7 mouse cellular contexts compared by ENCODE assay signal in genomic region chr13:104519006-104519695, GRCm38 (mm10).
DNase-seq lines count a peak whose midpoint lies in the region; ATAC-seq lines count a peak whose summit lies in the region.

No protein-coding gene starts in this region.

- no peak overlapping the region for H3K4me2 ChIP-seq in lung, embryonic 15.5 days
- H3K4me2 ChIP-seq in forebrain, embryonic 13.5 days: peak overlapping the region; percentile 58
- H3K4me2 ChIP-seq in stomach, embryonic 14.5 days (replicated peaks; ENCODE audit: low read depth, low read length): no peak overlapping the region

- no peaks in the 10 kb centered on the region for H3K27me3 ChIP-seq in lung, embryonic 15.5 days
- H3K27me3 ChIP-seq in forebrain, embryonic 13.5 days: no peaks in the 10 kb centered on the region
- no peaks in the 10 kb centered on the region for H3K27me3 ChIP-seq in stomach, embryonic 14.5 days (ENCODE audit: control insufficient read depth, insufficient read depth, low read length)

- ATAC-seq in lung, embryonic 15.5 days (ENCODE audit: borderline replicate concordance, extremely low read depth, low FRiP score, low TSS enrichment): no peak
- ATAC-seq in forebrain, embryonic 13.5 days: peak; percentile 63
- no peak for ATAC-seq in stomach, embryonic 14.5 days (ENCODE audit: insufficient number of reproducible peaks, insufficient read depth, low FRiP score, low read depth)

- H3K27ac ChIP-seq in lung, embryonic 15.5 days: peak overlapping the region; percentile 84
- peak overlapping the region; percentile 89 for H3K27ac ChIP-seq in forebrain, embryonic 13.5 days
- H3K27ac ChIP-seq in stomach, embryonic 14.5 days (ENCODE audit: low read length): peak overlapping the region; percentile 64; the same call in 1 of the 2 replicates

- DNase-seq in lung, postnatal 36 days: no peak
- DNase-seq in layer of hippocampus, adult 9-11 months: peak; percentile 37
- DNase-seq in gastrocnemius, postnatal 14 days: no peak
- DNase-seq in T-cell, adult 2 months (ENCODE audit: low spot score): no peak

- no peaks in the 10 kb centered on the region for H3K9me3 ChIP-seq in lung, embryonic 15.5 days
- H3K9me3 ChIP-seq in forebrain, embryonic 13.5 days (replicated peaks): no peaks in the 10 kb centered on the region
- no peaks in the 10 kb centered on the region for H3K9me3 ChIP-seq in stomach, embryonic 14.5 days (ENCODE audit: control insufficient read depth, low read depth, low read length)

- 69% methylated on average over 14 of the region's 14 CpGs for WGBS in lung, embryonic 15.5 days
- WGBS in forebrain, embryonic 13.5 days: 28% methylated on average over 14 of the region's 14 CpGs
- WGBS in stomach, embryonic 14.5 days: 68% methylated on average over 14 of the region's 14 CpGs

- H3K9ac ChIP-seq in lung, embryonic 15.5 days: no peak overlapping the region
- no peak overlapping the region for H3K9ac ChIP-seq in forebrain, embryonic 13.5 days
- no peak overlapping the region for H3K9ac ChIP-seq in stomach, embryonic 14.5 days (replicated peaks; ENCODE audit: low read depth, low read length)

- H3K4me1 ChIP-seq in lung, embryonic 15.5 days: peaks cover 10% of the 10 kb centered on the region; the same call in 1 of the 2 replicates
- peaks cover 18% of the 10 kb centered on the region for H3K4me1 ChIP-seq in forebrain, embryonic 13.5 days
- H3K4me1 ChIP-seq in stomach, embryonic 14.5 days (ENCODE audit: control insufficient read depth, insufficient read depth, low read length): 0 out of 2 replicates have a peak, but pooled peaks cover 3% of the 10 kb centered on the region

- intact Hi-C loops in gastrocnemius, postnatal 14 days (cut with DNase I; ENCODE audit: low total_unique reads): no loop called here

- no peak overlapping the region for H3K4me3 ChIP-seq in lung, embryonic 15.5 days
- H3K4me3 ChIP-seq in forebrain, embryonic 13.5 days: no peak overlapping the region
- no peak overlapping the region for H3K4me3 ChIP-seq in stomach, embryonic 14.5 days (ENCODE audit: low read depth, low read length)

- no peaks in the 10 kb centered on the region for H3K36me3 ChIP-seq in lung, embryonic 15.5 days
- H3K36me3 ChIP-seq in forebrain, embryonic 13.5 days (ENCODE audit: poor library complexity, severe bottlenecking): no peaks in the 10 kb centered on the region
- H3K36me3 ChIP-seq in stomach, embryonic 14.5 days (ENCODE audit: control insufficient read depth, insufficient read depth, low read length): no peaks in the 10 kb centered on the region
